Mouse (Mus musculus): ENCODE data around the gene Tnfrsf14. TPM values are rescaled to one million over a fixed set of nuclear protein-coding genes. Genes with fewer than 3 reads are reported as not detected.

Tnfrsf14 gene
- total and polyA plus RNA-seq, 2 experiments from 2014 or later: 0.40 to 2.7 TPM

DNA sequence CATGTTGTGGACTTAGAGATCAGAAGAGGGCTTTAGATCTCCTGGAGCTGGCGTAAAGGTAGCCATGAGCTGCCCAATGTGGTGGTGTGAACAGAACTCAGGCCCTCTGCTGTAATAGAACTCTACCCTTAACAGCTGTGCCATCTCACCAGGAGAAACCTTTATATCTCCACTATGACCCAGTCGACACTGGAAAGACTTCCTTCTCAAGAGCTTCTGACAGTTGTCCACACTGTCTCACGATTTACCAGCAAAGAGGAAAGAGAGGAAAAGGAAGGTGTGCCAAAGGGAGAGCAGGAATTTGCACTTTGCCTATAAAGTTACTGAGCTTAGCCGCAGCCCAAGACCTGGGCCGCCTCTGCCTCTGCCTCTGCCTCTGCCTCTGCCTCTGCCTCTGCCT is 13.5 kb upstream of the Tnfrsf14 start:
- no peak overlapping the region for H3K9ac ChIP-seq (replicated peaks; ENCODE audit: low read depth, low read length)
- WGBS: 81% methylated on average over 5 of the region's 5 CpGs
- H3K4me3 ChIP-seq (ENCODE audit: low read depth, low read length): no peak overlapping the region
- no peak overlapping the region for H3K27ac ChIP-seq (ENCODE audit: low read depth)
- TF ChIP-seq CTCF (IDR thresholded peaks at IDR 0.05; ENCODE audit: low read depth) (no peak), EP300 (IDR thresholded peaks at IDR 0.05; ENCODE audit: low read depth) (no peak)
- H3K4me2 ChIP-seq (ENCODE audit: low read depth, low read length): no peak overlapping the region
- no peaks in the 10 kb centered on the region for H3K4me1 ChIP-seq (ENCODE audit: control insufficient read depth, insufficient read depth)
- no peaks in the 10 kb centered on the region for H3K9me3 ChIP-seq (replicated peaks; ENCODE audit: control insufficient read depth, low read length)
- DNase-seq (ENCODE audit: low spot score): no peak
- no peaks in the 10 kb centered on the region for H3K36me3 ChIP-seq (replicated peaks; ENCODE audit: control insufficient read depth, insufficient read depth, low read length)
- no peak for ATAC-seq (ENCODE audit: insufficient read depth, low read depth)
- H3K27me3 ChIP-seq (ENCODE audit: control insufficient read depth, insufficient read depth, low read length): no peaks in the 10 kb centered on the region

DNA sequence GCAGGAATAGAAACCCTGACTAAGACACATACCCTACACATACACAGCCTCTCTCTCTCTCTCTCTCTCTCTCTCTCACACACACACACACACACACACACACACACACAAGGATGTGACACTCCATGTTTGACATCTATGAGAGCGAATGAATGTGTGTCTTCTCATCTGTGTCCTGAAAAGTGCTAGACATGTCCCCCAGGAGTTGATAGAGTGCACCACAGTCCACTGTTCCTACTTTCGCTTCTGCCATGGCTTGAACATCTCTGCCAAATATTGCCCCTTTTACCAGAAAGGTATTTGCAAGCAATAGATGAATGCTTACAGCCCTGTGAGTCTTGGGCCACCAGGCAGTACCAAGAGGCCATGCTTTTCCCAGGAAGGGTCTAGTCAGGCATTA is 11.8 kb upstream of the Tnfrsf14 start:
- Histone ChIP-seq H3K4me2 (ENCODE audit: low read depth, low read length) (no peak overlapping the region), H3K9ac (replicated peaks; ENCODE audit: low read depth, low read length) (no peak overlapping the region), H3K36me3 (replicated peaks; ENCODE audit: control insufficient read depth, insufficient read depth, low read length) (no peaks in the 10 kb centered on the region), H3K4me3 (ENCODE audit: low read depth, low read length) (no peak overlapping the region), H3K27ac (ENCODE audit: low read depth) (no peak overlapping the region), H3K4me1 (ENCODE audit: control insufficient read depth, insufficient read depth) (no peaks in the 10 kb centered on the region), H3K9me3 (replicated peaks; ENCODE audit: control insufficient read depth, low read length) (no peaks in the 10 kb centered on the region), H3K27me3 (ENCODE audit: control insufficient read depth, insufficient read depth, low read length) (no peaks in the 10 kb centered on the region)
- ATAC-seq (ENCODE audit: insufficient read depth, low read depth) (no peak), DNase-seq (ENCODE audit: low spot score) (no peak)
- 72% methylated on average over 2 of the region's 2 CpGs for WGBS
- TF ChIP-seq CTCF (IDR thresholded peaks at IDR 0.05; ENCODE audit: low read depth) (no peak), EP300 (IDR thresholded peaks at IDR 0.05; ENCODE audit: low read depth) (no peak)

DNA sequence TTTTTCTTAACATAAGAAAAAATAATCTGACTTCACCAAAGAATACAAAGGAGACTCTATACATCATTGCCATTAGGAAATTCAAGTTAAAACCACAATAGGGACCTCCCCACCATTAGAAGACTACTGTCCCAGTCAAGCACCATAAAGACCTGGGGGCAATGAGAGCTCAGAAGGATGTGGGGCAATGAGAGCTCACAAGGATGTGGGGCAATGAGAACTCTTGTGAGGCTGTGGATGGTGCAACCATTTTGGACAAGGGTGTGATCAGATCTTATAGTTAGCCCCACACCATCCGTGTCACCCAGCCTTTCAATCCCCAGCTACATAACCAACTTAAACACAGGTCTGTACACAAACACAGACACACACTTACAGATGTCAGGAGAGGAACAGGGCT is 9.4 kb upstream of the Tnfrsf14 start:
- 66% methylated on average over 1 of the region's 1 CpGs for WGBS
- H3K9me3 ChIP-seq (replicated peaks; ENCODE audit: control insufficient read depth, low read length): no peaks in the 10 kb centered on the region
- H3K27ac ChIP-seq (ENCODE audit: low read depth): no peak overlapping the region
- H3K9ac ChIP-seq (replicated peaks; ENCODE audit: low read depth, low read length): no peak overlapping the region
- no peaks in the 10 kb centered on the region for H3K27me3 ChIP-seq (ENCODE audit: control insufficient read depth, insufficient read depth, low read length)
- DNase-seq (ENCODE audit: low spot score) (no peak), ATAC-seq (ENCODE audit: insufficient read depth, low read depth) (no peak)
- H3K4me3 ChIP-seq (ENCODE audit: low read depth, low read length): no peak overlapping the region
- no peaks in the 10 kb centered on the region for H3K4me1 ChIP-seq (ENCODE audit: control insufficient read depth, insufficient read depth)
- H3K4me2 ChIP-seq (ENCODE audit: low read depth, low read length): no peak overlapping the region
- H3K36me3 ChIP-seq (replicated peaks; ENCODE audit: control insufficient read depth, insufficient read depth, low read length): no peaks in the 10 kb centered on the region
- TF ChIP-seq EP300 (IDR thresholded peaks at IDR 0.05; ENCODE audit: low read depth) (no peak), CTCF (IDR thresholded peaks at IDR 0.05; ENCODE audit: low read depth) (no peak)

DNA sequence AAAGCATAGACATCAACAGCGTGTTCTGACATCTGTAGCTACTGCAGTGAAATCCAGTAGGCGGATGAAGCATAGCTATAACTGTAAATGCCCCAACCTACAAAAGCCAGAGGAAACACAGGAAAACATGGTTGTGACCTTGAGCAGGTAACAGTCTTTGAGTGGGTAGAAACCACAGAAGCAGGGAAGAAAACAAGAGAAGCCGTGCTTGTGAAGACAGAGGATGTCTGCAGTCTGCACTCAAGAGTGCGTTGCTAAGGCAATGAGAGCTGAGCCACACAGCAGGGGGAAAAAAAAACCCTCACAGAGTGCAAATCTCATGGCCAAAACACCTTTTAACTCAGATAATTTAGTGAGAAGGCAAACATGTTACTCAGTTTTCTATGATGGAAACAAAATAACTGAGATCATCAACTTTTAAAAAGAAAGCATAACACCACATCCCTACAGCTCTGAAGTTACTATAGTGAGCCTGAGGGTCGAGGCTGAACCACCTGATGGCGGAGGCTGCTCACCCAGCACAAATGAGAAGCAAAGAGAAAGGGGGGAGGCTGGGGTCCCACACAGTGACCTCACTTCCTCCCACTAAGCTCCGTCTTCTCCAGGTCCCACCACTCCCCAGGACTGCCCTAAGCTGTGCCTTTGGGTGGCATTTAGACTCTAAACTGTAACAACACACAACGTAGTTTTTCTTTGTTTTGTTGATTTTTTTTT is 8.3 kb upstream of the Tnfrsf14 start:
- WGBS: 57% methylated on average over 8 of the region's 8 CpGs
- TF ChIP-seq CTCF (IDR thresholded peaks at IDR 0.05; ENCODE audit: low read depth): no peak
- no peak for TF ChIP-seq EP300 (IDR thresholded peaks at IDR 0.05; ENCODE audit: low read depth)
- no peaks in the 10 kb centered on the region for H3K9me3 ChIP-seq (replicated peaks; ENCODE audit: control insufficient read depth, low read length)
- no peaks in the 10 kb centered on the region for H3K36me3 ChIP-seq (replicated peaks; ENCODE audit: control insufficient read depth, insufficient read depth, low read length)
- H3K27me3 ChIP-seq (ENCODE audit: control insufficient read depth, insufficient read depth, low read length): no peaks in the 10 kb centered on the region
- ATAC-seq (ENCODE audit: insufficient read depth, low read depth): no peak
- no peak overlapping the region for H3K9ac ChIP-seq (replicated peaks; ENCODE audit: low read depth, low read length)
- no peak overlapping the region for H3K4me3 ChIP-seq (ENCODE audit: low read depth, low read length)
- no peak overlapping the region; the same call in 1 of the 2 replicates for H3K27ac ChIP-seq (ENCODE audit: low read depth)
- DNase-seq (ENCODE audit: low spot score): no peak
- no peak overlapping the region for H3K4me2 ChIP-seq (ENCODE audit: low read depth, low read length)
- H3K4me1 ChIP-seq (ENCODE audit: control insufficient read depth, insufficient read depth): no peaks in the 10 kb centered on the region

DNA sequence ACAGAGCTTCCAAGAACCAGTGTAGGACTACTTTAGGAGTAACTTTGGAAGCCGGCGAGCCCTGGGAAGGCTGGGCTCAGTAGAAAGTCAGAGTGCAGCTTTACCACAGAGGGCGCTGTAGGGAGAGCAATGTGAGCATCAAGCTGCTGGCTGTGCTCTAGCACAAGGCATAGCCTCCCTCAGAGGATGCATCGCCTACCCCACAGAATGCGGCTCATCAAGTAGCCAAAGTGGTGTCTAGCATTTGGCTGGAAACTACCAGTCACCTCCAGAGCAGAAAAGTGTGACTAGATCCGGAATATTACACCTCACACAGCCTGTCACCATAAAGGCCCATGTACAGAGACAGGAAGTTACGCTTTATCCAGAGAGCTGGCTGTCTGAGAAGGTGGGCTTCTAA is 7.4 kb upstream of the Tnfrsf14 start:
- 73% methylated on average over 7 of the region's 7 CpGs for WGBS
- Histone ChIP-seq H3K9ac (replicated peaks; ENCODE audit: low read depth, low read length) (no peak overlapping the region), H3K9me3 (replicated peaks; ENCODE audit: control insufficient read depth, low read length) (no peaks in the 10 kb centered on the region), H3K36me3 (replicated peaks; ENCODE audit: control insufficient read depth, insufficient read depth, low read length) (no peaks in the 10 kb centered on the region), H3K4me2 (ENCODE audit: low read depth, low read length) (no peak overlapping the region), H3K4me3 (ENCODE audit: low read depth, low read length) (no peak overlapping the region), H3K27ac (ENCODE audit: low read depth) (no peak overlapping the region), H3K4me1 (ENCODE audit: control insufficient read depth, insufficient read depth) (no peaks in the 10 kb centered on the region), H3K27me3 (ENCODE audit: control insufficient read depth, insufficient read depth, low read length) (no peaks in the 10 kb centered on the region)
- ATAC-seq (ENCODE audit: insufficient read depth, low read depth) (no peak), DNase-seq (ENCODE audit: low spot score) (no peak)
- TF ChIP-seq EP300 (IDR thresholded peaks at IDR 0.05; ENCODE audit: low read depth): no peak
- no peak for TF ChIP-seq CTCF (IDR thresholded peaks at IDR 0.05; ENCODE audit: low read depth)

DNA sequence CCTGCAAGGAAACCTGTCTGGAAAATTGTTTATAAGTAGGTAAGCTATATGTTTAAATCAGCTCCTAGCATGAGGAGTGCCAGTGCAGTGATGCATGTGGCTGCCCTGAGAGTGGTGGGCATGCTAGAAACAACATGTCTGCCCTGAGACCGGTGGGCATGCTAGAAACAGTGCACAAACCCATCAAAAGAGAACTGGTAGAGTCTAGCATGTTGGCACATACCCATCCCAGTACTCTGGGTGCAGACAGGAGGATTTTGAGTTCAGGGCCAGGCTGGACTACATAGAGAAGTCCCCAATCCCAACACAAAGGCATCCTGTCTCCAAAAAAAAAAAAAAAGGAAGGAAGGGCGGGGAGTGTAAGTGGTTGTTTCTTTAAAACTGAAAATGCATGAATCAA is 6.4 kb upstream of the Tnfrsf14 start:
- Histone ChIP-seq H3K9ac (replicated peaks; ENCODE audit: low read depth, low read length) (no peak overlapping the region), H3K4me1 (ENCODE audit: control insufficient read depth, insufficient read depth) (no peaks in the 10 kb centered on the region), H3K27me3 (ENCODE audit: control insufficient read depth, insufficient read depth, low read length) (no peaks in the 10 kb centered on the region), H3K9me3 (replicated peaks; ENCODE audit: control insufficient read depth, low read length) (no peaks in the 10 kb centered on the region), H3K36me3 (replicated peaks; ENCODE audit: control insufficient read depth, insufficient read depth, low read length) (no peaks in the 10 kb centered on the region), H3K4me3 (ENCODE audit: low read depth, low read length) (no peak overlapping the region), H3K4me2 (ENCODE audit: low read depth, low read length) (no peak overlapping the region), H3K27ac (ENCODE audit: low read depth) (no peak overlapping the region)
- ATAC-seq (ENCODE audit: insufficient read depth, low read depth) (no peak), DNase-seq (ENCODE audit: low spot score) (no peak)
- 78% methylated on average over 2 of the region's 2 CpGs for WGBS
- TF ChIP-seq EP300 (IDR thresholded peaks at IDR 0.05; ENCODE audit: low read depth) (no peak), CTCF (IDR thresholded peaks at IDR 0.05; ENCODE audit: low read depth) (no peak)
